In genomic region chr6:148993117-148994077, GRCm38 (mm10) we compare ENCODE assay signal across 8 mouse cellular contexts. TPM values are rescaled to one million over a fixed set of nuclear protein-coding genes. Genes with fewer than 3 reads are reported as not detected.
A peak's percentile ranks its signal among the peaks of the same experiment; 100 is the strongest.
DNase-seq lines count a peak whose midpoint lies in the region; ATAC-seq and TF ChIP-seq lines count a peak whose summit lies in the region.

No protein-coding gene starts in this region.

- H3K27me3 ChIP-seq in heart, embryonic 10.5 days (ENCODE audit: insufficient read depth, poor library complexity, severe bottlenecking): no peaks in the 10 kb centered on the region
- no peaks in the 10 kb centered on the region for H3K27me3 ChIP-seq in forebrain, embryonic 13.5 days
- no peaks in the 10 kb centered on the region for H3K27me3 ChIP-seq in liver, postnatal 0 days (ENCODE audit: insufficient read depth, low read length)

- TF ChIP-seq EP300 in liver, postnatal 0 days (IDR thresholded peaks at IDR 0.05; ENCODE audit: low read depth): no peak

- H3K9me3 ChIP-seq in heart, embryonic 10.5 days: no peaks in the 10 kb centered on the region
- no peaks in the 10 kb centered on the region for H3K9me3 ChIP-seq in forebrain, embryonic 13.5 days (replicated peaks)
- H3K9me3 ChIP-seq in liver, postnatal 0 days (ENCODE audit: low read length): no peaks in the 10 kb centered on the region

- H3K4me1 ChIP-seq in heart, embryonic 10.5 days: peaks cover 17% of the 10 kb centered on the region
- peaks cover 18% of the 10 kb centered on the region for H3K4me1 ChIP-seq in forebrain, embryonic 13.5 days
- no peaks in the 10 kb centered on the region for H3K4me1 ChIP-seq in liver, postnatal 0 days (ENCODE audit: insufficient read depth)

- H3K27ac ChIP-seq in heart, embryonic 10.5 days: 0 out of 2 replicates have a peak overlapping the region, but pooled peaks have one; percentile 57
- no peak overlapping the region for H3K27ac ChIP-seq in forebrain, embryonic 13.5 days
- H3K27ac ChIP-seq in liver, postnatal 0 days (ENCODE audit: low read depth): no peak overlapping the region

- intact Hi-C loops in heart, postnatal 14 days (cut with DNase I): no loop called here

- TF ChIP-seq CTCF in liver, postnatal 0 days (IDR thresholded peaks at IDR 0.05; ENCODE audit: low read depth): peak; percentile 57

- H3K4me3 ChIP-seq in heart, embryonic 10.5 days: no peak overlapping the region
- H3K4me3 ChIP-seq in forebrain, embryonic 13.5 days: no peak overlapping the region
- H3K4me3 ChIP-seq in liver, postnatal 0 days (ENCODE audit: low read depth, low read length): no peak overlapping the region

- H3K4me2 ChIP-seq in forebrain, embryonic 13.5 days: no peak overlapping the region
- H3K4me2 ChIP-seq in liver, postnatal 0 days (ENCODE audit: low read depth, low read length): no peak overlapping the region

- H3K36me3 ChIP-seq in heart, embryonic 10.5 days: peaks cover 22% of the 10 kb centered on the region; the same call in 1 of the 2 replicates
- H3K36me3 ChIP-seq in forebrain, embryonic 13.5 days (ENCODE audit: poor library complexity, severe bottlenecking): peaks cover 31% of the 10 kb centered on the region
- H3K36me3 ChIP-seq in liver, postnatal 0 days (replicated peaks; ENCODE audit: insufficient read depth, low read length): peaks cover 15% of the 10 kb centered on the region

- WGBS in heart, embryonic 10.5 days: 32% methylated on average over 9 of the region's 9 CpGs
- WGBS in forebrain, embryonic 13.5 days: 9% methylated on average over 9 of the region's 9 CpGs
- WGBS in liver, postnatal 0 days (ENCODE audit: insufficient replicate concordance): 42% methylated on average over 9 of the region's 9 CpGs

- DNase-seq in heart, embryonic 10.5 days (ENCODE audit: low spot score): no peak
- DNase-seq in heart, postnatal 14 days: no peak
- peak; percentile 73 for DNase-seq in Muller cell, postnatal 12 days (ENCODE audit: inconsistent ontology term)
- no peak for DNase-seq in liver, postnatal 0 days
- peak; percentile 11 for DNase-seq in retina, postnatal 7 days (ENCODE audit: low read depth, low spot score)
- no peak for DNase-seq in spleen, adult 18-20 months
- no peak for DNase-seq in spleen, postnatal 4 days (ENCODE audit: low spot score in 2 of 2)

- H3K9ac ChIP-seq in forebrain, embryonic 13.5 days: no peak overlapping the region
- H3K9ac ChIP-seq in liver, postnatal 0 days (replicated peaks): no peak overlapping the region

- ATAC-seq in forebrain, embryonic 13.5 days: peak; percentile 77
- ATAC-seq in liver, postnatal 0 days: peak; percentile 33; the same call in 1 of the 2 replicates

RNA-seq across cellular contexts. Expression of gene Sinhcaf, which starts 47.1 kb away (rescaled TPM):
- polyA plus RNA-seq in heart, embryonic 10.5 days (2016; fragmentation: Nextera tagmentation; extraction: Ambion mirVana): 131 and 171 TPM in 2 replicates
- 1 to 10 TPM; 6.4 to 6.9 TPM for total RNA-seq in heart, postnatal 14 days (2021)
- polyA plus RNA-seq in forebrain, embryonic 13.5 days (2015; fragmentation: Nextera tagmentation; extraction: Ambion mirVana): 187 and 207 TPM in 2 replicates
- 8.3 and 9.4 TPM in 2 replicates for polyA plus RNA-seq in liver, postnatal 0 days (2015; fragmentation: Nextera tagmentation; extraction: Ambion mirVana)

Comparison
In these comparisons a context has a peak if more than half of its experiments do, and no peak if none do; other contexts are left out.
1. DNase-seq: peak in Muller cell, postnatal 12 days (single experiment) and retina, postnatal 7 days (single experiment); none in heart, embryonic 10.5 days (single experiment), heart, postnatal 14 days (0 of 2), liver, postnatal 0 days (single experiment), spleen, adult 18-20 months (0 of 2) and spleen, postnatal 4 days (0 of 2).
2. RNA of gene Sinhcaf, which starts 47.1 kb away (polyA plus RNA-seq): 187 to 207 TPM in forebrain, embryonic 13.5 days and 131 to 171 TPM in heart, embryonic 10.5 days; 8.3 to 9.4 TPM in liver, postnatal 0 days; every median in the first group is over 10 times any median in the second.